Mouse (Mus musculus) R1 (cell line): ENCODE measurements at regions not wholly inside any gene's neighbourhood (a gene's known extent, or its start where the extent isn't known, plus 50 kb on each side); places are given as distances from the start of the nearest gene placed in this dataset.

Experiments
- DNase-seq: peaks from one replicate; pipeline ENCODE4 v3.0.0-alpha.2; 2018; ENCODE audit warnings: low read depth, low spot score

DNA sequence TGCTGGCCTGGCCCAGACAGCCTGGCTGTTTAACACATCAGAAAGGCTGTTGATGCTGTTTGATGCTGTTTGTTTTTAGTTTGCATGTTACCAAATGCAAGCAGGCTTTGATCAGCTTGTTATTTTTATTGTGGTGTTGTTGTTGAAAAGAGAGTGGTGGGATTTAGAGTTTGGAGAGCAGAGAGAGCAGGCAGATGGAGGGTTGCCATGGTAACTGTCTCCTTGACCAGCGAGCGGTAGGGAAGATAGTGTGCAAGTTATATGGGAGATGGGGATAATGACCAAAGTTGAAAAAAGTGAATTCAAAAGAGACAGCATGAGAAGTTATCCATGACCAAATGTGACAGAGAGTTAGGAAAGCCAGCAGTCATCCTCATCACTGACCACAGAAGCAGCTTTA lies 83.3 kb downstream of the Cmc2 start:
- DNase-seq = no peak

DNA sequence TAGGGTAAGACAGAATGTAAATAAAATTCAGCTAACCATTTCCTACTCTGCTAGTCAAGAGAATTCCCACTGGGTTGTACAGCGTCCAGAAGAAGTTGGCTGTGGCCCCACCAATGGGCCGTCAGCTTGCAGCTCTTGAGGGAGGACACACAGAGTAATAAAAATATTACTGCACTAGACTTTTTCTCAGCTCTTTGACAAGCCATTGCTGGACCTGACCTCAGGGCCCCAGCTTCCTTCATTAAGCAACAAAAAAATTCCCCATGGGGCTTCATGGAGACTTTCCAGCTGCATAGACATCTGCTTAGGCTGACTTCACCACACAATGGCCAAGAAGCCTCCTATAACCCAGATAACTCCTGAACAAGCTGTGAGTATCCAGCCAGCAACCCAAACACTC lies 89.1 kb downstream of the Cmc2 start:
- DNase-seq = no peak

DNA sequence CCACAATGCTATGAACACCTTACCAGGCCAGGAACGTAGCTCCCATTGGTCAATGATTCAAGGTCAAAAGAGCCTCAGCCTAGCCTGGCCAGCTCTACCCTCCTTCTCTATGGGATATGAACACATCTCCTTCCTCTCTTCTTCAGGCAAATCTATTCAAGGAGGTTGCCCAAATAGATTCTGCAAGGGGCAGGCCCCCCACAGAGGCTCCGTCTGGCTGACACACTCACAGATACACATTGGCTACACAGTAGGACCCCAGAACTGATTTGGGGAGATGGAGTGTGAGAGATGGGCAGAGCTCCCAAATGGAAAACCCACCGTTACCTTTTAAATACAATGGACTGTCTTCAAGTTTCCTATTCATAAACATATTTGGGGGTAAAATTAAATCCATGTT lies 91.6 kb downstream of the Cmc2 start:
- no peak for DNase-seq

DNA sequence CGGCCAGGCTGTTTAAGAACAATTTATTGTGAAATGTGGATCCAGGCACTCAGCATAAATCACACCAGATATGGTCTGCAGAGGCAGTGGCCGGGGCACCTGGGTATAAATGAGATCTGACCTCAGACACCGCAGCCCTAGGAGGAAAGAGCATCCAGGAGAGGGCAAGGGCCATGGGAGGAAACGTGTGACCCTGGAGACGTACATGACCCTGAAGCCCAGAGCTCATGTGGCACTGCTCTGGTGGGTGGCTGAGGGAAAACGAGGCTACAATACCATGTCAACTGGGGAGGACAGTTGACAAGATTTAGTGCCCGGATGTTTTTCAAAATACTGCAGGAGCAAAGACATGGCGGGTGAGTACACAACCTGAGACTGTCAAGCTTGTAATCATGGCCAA lies 93.0 kb downstream of the Cmc2 start:
- no peak for DNase-seq

DNA sequence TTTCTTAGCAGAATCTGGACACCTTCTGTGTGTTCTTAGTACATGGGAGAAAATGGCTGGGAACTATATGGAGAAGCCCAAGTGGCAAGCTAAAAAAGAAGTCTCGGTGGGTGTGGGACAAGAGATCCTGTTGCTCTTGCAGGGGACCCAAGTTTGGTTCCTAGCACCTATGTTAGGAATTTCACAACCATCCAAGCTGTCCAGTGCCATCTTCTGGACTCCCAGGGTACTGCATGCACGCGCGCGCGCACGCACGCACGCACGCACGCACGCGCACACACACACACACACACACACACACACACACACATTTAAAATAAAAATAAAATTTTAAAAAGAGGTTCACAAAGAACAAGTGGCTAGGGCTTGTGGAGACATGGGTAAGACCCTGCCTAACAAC lies 94.1 kb downstream of the Cmc2 start:
- DNase-seq = peak; percentile 63

DNA sequence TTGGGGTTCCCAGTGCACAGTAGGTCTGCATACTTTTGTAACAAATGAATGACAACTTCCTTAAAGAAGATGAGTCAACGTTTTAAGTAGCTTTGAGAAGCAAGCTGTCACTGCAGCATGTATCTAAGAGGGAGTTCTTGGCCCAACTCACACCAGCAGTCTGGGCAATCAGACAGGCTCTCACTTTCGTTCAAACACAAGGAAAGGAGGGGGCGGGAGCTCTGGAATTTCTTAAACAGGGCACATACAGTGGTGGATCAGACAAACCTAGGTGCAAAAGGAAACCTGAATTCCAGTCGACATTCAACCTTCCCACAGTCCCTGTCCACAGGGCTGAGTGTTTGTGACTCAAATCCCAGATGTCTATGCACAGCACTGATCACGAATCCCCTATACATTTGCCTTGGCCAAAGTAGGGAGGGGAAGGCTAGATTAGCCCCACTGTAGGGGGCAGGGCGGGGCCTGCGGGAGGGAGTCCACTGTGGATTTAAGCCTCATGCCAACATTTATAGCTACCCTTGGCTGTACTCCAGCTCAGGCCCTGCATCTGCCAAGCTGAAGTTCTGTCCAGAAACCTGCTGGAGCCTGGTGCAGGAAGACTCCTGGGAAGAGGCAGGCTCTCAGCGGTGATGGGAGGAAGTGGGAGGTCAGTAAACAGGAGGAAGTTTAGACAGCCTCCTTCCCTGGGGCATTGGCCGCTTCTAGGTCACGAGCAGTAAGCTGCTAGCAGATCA lies 81.5 kb upstream of the Cdyl2 start:
- DNase-seq = peak; percentile 28

DNA sequence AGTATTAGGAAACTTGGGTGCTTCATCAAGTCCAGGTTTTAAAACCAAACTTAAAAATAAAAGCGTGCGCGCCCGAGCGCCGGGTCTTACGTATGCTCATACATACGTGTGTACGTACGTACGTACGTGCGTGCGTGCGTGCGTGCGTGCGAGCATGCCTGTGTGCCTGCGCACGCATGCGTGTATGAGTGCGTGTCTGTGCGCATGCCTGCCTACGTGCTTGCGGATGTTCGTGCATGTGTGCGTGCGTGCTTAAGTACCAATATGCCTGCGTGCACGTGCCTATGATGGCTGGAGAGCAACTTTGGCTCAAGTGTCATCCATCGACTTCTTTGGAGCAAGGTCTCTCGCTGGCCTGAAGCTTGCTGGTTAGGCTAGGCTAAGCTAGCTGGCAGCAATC lies 68.5 kb upstream of the Cdyl2 start:
- peak; percentile 87 for DNase-seq

DNA sequence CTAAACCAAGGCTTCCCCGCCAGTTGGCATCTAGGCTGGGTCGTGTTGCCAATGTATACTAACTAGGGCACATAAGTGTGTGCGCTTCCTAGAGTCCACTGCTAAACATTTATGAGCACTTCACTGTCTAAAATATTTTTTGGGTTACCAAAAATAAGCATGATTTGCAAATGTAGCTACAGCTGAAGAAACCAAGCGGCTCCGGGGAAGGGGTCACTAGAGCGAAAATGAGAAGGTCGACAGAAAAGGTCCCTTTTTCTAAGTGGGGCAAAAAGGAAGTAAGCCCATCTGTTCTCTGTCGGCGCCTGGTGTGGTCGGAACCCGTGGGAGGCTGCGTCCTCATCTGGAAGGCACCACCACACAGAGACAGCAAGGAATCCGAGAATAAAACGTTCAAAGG lies 67.8 kb upstream of the Cdyl2 start:
- no peak for DNase-seq

DNA sequence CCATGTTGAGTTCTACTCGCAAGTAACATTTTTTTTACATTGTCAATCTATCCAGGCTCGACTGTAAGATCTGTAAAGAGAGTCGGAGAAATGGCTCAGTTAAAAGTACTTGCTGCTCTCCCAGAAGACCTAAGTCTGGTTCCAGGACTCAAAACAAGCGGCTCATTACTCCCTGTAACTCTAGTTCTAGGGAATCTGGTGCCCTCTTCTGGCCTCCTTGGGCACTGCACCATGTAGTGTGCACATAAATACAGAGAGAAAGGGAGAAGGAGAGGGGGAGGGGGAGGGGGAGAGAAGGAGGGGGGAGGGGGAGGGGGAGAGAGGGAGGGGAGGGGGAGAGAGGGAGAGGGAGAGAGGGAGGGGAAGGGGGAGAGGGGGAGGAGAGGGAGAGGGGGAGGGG lies 66.2 kb upstream of the Cdyl2 start:
- DNase-seq = peak; percentile 91

DNA sequence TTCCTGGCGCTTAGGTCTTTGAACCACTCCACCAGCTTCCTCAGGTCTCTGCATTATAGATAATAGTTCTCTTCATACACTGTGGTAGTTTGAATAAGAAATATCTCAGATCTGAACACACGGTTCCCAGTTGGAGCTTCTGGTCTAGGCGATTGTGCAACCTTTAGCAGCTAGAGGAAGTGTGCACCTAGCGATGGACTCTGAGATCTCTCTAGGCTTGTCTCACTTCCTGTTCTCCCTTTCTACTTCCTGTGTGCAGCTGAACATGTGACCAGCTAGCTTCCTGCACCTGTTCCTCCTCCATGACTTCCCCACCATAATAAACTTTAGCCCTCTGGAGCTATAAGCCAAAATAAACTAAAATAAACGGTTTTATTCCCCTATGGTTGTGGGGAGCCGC lies 62.9 kb upstream of the Cdyl2 start:
- no peak for DNase-seq

DNA sequence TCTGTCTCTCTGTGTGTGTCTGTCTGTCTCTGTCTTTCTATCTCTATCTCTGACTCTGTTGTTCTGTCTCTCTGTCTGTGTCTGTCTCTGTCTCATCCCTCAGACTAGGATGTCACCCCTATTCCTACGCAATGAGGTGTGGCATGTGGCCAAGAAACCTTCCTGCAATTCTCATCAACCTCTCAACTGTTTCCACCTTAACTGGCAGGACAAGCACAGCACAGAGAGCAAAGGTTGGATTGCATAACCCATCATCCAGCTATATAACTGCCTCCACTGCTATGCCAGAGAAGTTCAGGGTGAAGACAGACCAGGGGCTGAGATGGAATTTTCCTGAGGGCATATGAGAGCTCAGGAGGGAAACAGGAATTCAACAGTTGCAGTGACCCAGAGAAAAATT lies 60.3 kb upstream of the Cdyl2 start:
- DNase-seq = no peak

DNA sequence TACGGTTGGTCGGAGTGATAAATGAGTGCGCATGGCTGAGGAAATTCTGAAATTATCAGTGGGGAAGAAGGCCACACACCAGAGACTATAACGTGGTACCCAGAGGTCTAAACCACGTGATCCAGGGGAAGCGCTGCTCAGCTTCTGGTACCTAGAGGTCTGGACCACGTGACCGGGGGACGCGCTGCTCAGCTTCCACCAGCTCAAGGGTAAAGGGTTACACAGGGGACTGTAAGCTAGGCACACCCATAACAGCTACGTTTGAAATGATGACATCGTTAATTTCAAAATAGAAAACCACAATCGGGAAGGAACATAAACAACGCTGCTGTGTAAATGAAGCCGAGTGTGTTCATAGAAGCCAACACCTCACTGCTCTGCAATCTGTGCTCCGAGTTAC lies 57.5 kb upstream of the Cdyl2 start:
- peak; percentile 43 for DNase-seq
